Mouse (Mus musculus) lung, adult 2 months (tissue): ENCODE measurements around the gene Adnp.

ENCODE experiments used
- CTCF ChIP-seq: fragments of 200-500 bp; IDR thresholded peaks from 2 replicates; pipeline ENCODE4 v1.5.1; 2011; ENCODE audit warnings: mild to moderate bottlenecking, low read length, control low read depth; ENCODE audit not compliant: insufficient read depth
- POLR2A ChIP-seq: fragments of 200-500 bp; IDR thresholded peaks from 2 replicates; pipeline ENCODE4 v1.6.1; 2011; ENCODE audit warnings: low read depth, mild to moderate bottlenecking, control low read depth, low read length, borderline replicate concordance; ENCODE audit errors: extremely low read depth

DNA sequence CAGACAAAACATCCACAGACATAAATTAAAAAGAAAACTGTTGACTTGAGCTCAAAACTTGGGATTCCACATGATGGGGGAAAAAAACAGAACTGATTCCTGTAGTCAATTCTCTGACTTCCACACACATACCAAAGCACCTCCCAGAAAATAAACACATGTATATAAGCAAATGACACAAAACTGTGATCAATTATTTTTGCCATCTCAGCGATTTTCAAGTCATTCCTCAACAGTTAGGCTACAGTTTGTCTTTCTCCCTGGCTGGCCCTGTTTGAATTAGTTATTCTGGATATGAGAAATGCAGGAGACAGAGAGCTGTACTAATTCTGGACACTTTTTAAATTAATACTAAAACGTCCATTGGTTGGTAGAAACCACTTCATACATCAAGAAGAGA is 13.2 kb downstream of the Adnp start:
- no peak for TF ChIP-seq POLR2A
- no peak for TF ChIP-seq CTCF
